Mouse (Mus musculus) heart, postnatal 25 days (tissue): ENCODE data around the gene Tomm7. TPM values are rescaled to one million over a fixed set of nuclear protein-coding genes. Genes with fewer than 3 reads are reported as not detected.
"Not testable (repeated sequence)": the region's sequence is repeated elsewhere in the genome, so short reads cannot be mapped to it uniquely, and the experiment has no call there.

Experiments used
- DNase-seq: peaks from one replicate; pipeline ENCODE4 v3.0.0; 2022; ENCODE audit warnings: low spot score
- intact Hi-C: fragments of 180-260 bp; cut with DNase I; formaldehyde crosslinking; loops from one replicate; pipeline ENCODE4 v1.15.1; 2025
- total RNA-seq, 2 experiments: library from RNA; stranded (reverse); gene quantifications; 2 replicates each; pipeline ENCODE4 v1.2.3; 2021

Gene Tomm7
- total RNA-seq, 2 experiments from 2014 or later, result 102 to 106 TPM

- DNase-seq, result no peak
- intact Hi-C loops, result loop anchor here (10.0 kb wide), 1 partner anchor 309 kb away; the partner anchor contains the start of gene Nupl2
Observed at GRCm38 (mm10) chr5:23856164-23856563, 12.2 kb upstream of the Tomm7 start.

- intact Hi-C loops, result loop anchor here (10.0 kb wide), 1 partner anchor 309 kb away; the partner anchor contains the start of gene Nupl2
- no peak for DNase-seq
Observed at GRCm38 (mm10) chr5:23855484-23855883, 11.5 kb upstream of the Tomm7 start.

- not testable (repeated sequence) for DNase-seq
- intact Hi-C loops, result loop anchor here (10.0 kb wide), 1 partner anchor 312 kb away; the partner anchor contains the start of gene Nupl2
Observed at GRCm38 (mm10) chr5:23852916-23853315, 9.0 kb upstream of the Tomm7 start.

- not testable (repeated sequence) for DNase-seq
- intact Hi-C loops, result loop anchor here (10.0 kb wide), 1 partner anchor 314 kb away; the partner anchor contains the start of gene Nupl2
Observed at GRCm38 (mm10) chr5:23851160-23851555, 7.2 kb upstream of the Tomm7 start.

GRCm38 (mm10) chr5:23850345-23851159, 6.6 kb upstream of the Tomm7 start:
- peak; percentile 79 for DNase-seq
- intact Hi-C loops, result loop anchor here (1.0 to 10.0 kb wide), 2 partner anchors 227 to 314 kb away; partner anchors contain the start of gene Nupl2

- intact Hi-C loops, result no loop called here
- no peak for DNase-seq
Observed at GRCm38 (mm10) chr5:23845141-23845540, 1.2 kb upstream of the Tomm7 start.

- no peak for DNase-seq
- intact Hi-C loops, result no loop called here
Observed at GRCm38 (mm10) chr5:23844531-23844841, 525 bp upstream of the Tomm7 start.

- DNase-seq, result no peak
- intact Hi-C loops, result no loop called here
Observed at GRCm38 (mm10) chr5:23838158-23838557, 5.8 kb downstream of the Tomm7 start.

- DNase-seq, intact Hi-C loops: not testable (repeated sequence)
Observed at GRCm38 (mm10) chr5:23835691-23836090, 8.3 kb downstream of the Tomm7 start.

- intact Hi-C loops, result no loop called here
- no peak for DNase-seq
Observed at GRCm38 (mm10) chr5:23830897-23831752, 12.8 kb downstream of the Tomm7 start.

GRCm38 (mm10) chr5:23826321-23827004, 17.5 kb downstream of the Tomm7 start:
- intact Hi-C loops, result no loop called here
- no peak for DNase-seq

- intact Hi-C loops, result no loop called here
- DNase-seq, result no peak
Observed at GRCm38 (mm10) chr5:23824171-23824733, 19.7 kb downstream of the Tomm7 start.

- intact Hi-C loops, result no loop called here
- DNase-seq, result no peak
Observed at GRCm38 (mm10) chr5:23822306-23822705, 21.7 kb downstream of the Tomm7 start.

- DNase-seq, result no peak
Observed at GRCm38 (mm10) chr5:23816681-23817080, 27.3 kb downstream of the Tomm7 start.

GRCm38 (mm10) chr5:23814841-23815240, 29.1 kb downstream of the Tomm7 start:
- no peak for DNase-seq
- intact Hi-C loops, result no loop called here

More at GRCm38 (mm10) chr5:23816681-23817080, 27.3 kb downstream of the Tomm7 start:
- intact Hi-C loops, result no loop called here

- no peak for DNase-seq
- intact Hi-C loops, result no loop called here
Observed at GRCm38 (mm10) chr5:23792726-23793125, 51.2 kb downstream of the Tomm7 start.

- intact Hi-C loops, result no loop called here
- no peak for DNase-seq
Observed at GRCm38 (mm10) chr5:23789078-23789612, 54.8 kb downstream of the Tomm7 start.
